In the genomic region with DNA sequence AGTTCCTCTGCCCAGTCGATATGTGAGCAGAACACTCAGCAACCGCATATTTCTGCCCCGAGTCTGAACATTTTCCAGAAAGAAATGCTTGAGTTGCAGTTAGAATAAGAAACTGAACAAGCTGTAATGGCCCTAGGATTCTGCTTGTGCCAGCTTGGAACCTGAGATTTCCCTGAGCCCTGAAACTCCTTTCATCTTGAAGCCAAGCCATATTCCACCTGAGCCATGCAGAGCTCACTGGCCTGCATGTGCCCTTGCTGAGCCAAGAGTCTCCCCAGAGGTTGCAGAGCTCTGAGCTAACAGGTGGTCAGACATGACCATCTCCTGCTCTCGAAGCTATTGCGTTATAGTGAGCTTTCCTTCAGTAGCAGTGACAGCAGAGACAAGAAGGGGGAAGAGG, we compare ENCODE assay signal across 25 mouse cellular contexts.
DNase-seq lines count a peak whose midpoint lies in the region; ATAC-seq and TF ChIP-seq lines count a peak whose summit lies in the region.
"Had no signal": no experiment of that assay in that cellular context is flagged by ENCODE, and none has a peak within 500 bp of the region (broad histone marks: within the 10 kb centered on the region; RNA-seq: fewer than 3 reads in every experiment).

No protein-coding gene starts in this region.

- ATAC-seq in midbrain, embryonic 11.5 days (ENCODE audit: low FRiP score) = no peak
- no peak for ATAC-seq in midbrain, postnatal 0 days (ENCODE audit: low FRiP score)
- ATAC-seq: activated CD4-positive, CD25-positive, alpha-beta regulatory T cell, adult 4 months; forebrain, embryonic 15.5 days; intestine, embryonic 16.5 days; midbrain, embryonic 15.5 days had no signal

- DNase-seq in cerebellum, postnatal 14 days = peak; percentile 29 to 42
- DNase-seq in cerebellum, adult 9-10 months = no peak
- peak; percentile 8 for DNase-seq in midbrain, embryonic 11.5 days (ENCODE audit: low spot score, missing footprints)
- DNase-seq in midbrain, postnatal 0 days (ENCODE audit: low spot score) = no peak
- DNase-seq in gastrocnemius, postnatal 25 days = peak; percentile 69
- no peak for DNase-seq in layer of hippocampus, adult 9-11 months
- DNase-seq: adrenal gland, adult 8-10 months; B cell, adult 2 months; heart, adult 2 months; heart, postnatal 4 days; kidney, adult 8-10 months; kidney, postnatal 10 days; lung, embryonic 14.5 days; lung, postnatal 14 days; right cerebral cortex, adult 18-20 months; thymus, postnatal 4 days had no signal

- no peaks in the 10 kb centered on the region for H3K9me3 ChIP-seq in midbrain, embryonic 11.5 days (ENCODE audit: control insufficient read depth, low read length)
- H3K9me3 ChIP-seq in midbrain, postnatal 0 days (ENCODE audit: low read length) = no peaks in the 10 kb centered on the region
- H3K9me3 ChIP-seq: forebrain, embryonic 10.5 days; forebrain, embryonic 15.5 days; heart, embryonic 12.5 days; hindbrain, embryonic 13.5 days; limb, embryonic 12.5 days; liver, embryonic 15.5 days; midbrain, embryonic 15.5 days had no signal

- 91% methylated on average over 5 of the region's 5 CpGs for WGBS in midbrain, embryonic 11.5 days
- WGBS in midbrain, postnatal 0 days = 86% methylated on average over 5 of the region's 5 CpGs

- no peak overlapping the region for H3K4me2 ChIP-seq in midbrain, embryonic 11.5 days
- H3K4me2 ChIP-seq in midbrain, postnatal 0 days (ENCODE audit: low read depth, low read length, poor library complexity, severe bottlenecking) = no peak overlapping the region
- H3K4me2 ChIP-seq: forebrain, embryonic 15.5 days; heart, embryonic 12.5 days; hindbrain, embryonic 13.5 days; limb, embryonic 12.5 days; liver, embryonic 15.5 days; lung, embryonic 14.5 days; midbrain, embryonic 15.5 days had no signal

- no peak for TF ChIP-seq CTCF in midbrain, postnatal 0 days (IDR thresholded peaks at IDR 0.05)

- H3K27me3 ChIP-seq in midbrain, embryonic 11.5 days (ENCODE audit: control insufficient read depth, insufficient read depth, low read length) = no peaks in the 10 kb centered on the region
- no peaks in the 10 kb centered on the region for H3K27me3 ChIP-seq in midbrain, postnatal 0 days (ENCODE audit: insufficient read depth, low read length)
- H3K27me3 ChIP-seq: forebrain, embryonic 15.5 days; heart, embryonic 12.5 days; hindbrain, embryonic 13.5 days; limb, embryonic 12.5 days; liver, embryonic 15.5 days; midbrain, embryonic 15.5 days had no signal

- H3K36me3 ChIP-seq in midbrain, embryonic 11.5 days (ENCODE audit: control insufficient read depth, insufficient read depth, low read length) = no peaks in the 10 kb centered on the region
- no peaks in the 10 kb centered on the region for H3K36me3 ChIP-seq in midbrain, postnatal 0 days (ENCODE audit: insufficient read depth, low read length)
- H3K36me3 ChIP-seq: forebrain, embryonic 10.5 days; forebrain, embryonic 15.5 days; heart, embryonic 12.5 days; hindbrain, embryonic 13.5 days; limb, embryonic 12.5 days; liver, embryonic 15.5 days; midbrain, embryonic 15.5 days had no signal

- H3K4me1 ChIP-seq in midbrain, embryonic 11.5 days (ENCODE audit: control insufficient read depth, insufficient read depth, low read length) = no peaks in the 10 kb centered on the region
- no peaks in the 10 kb centered on the region for H3K4me1 ChIP-seq in midbrain, postnatal 0 days (ENCODE audit: insufficient read depth, low read length)
- H3K4me1 ChIP-seq: forebrain, embryonic 10.5 days; forebrain, embryonic 15.5 days; hindbrain, embryonic 13.5 days; limb, embryonic 12.5 days; liver, embryonic 15.5 days; midbrain, embryonic 15.5 days had no signal

- no peak overlapping the region for H3K27ac ChIP-seq in midbrain, embryonic 11.5 days (ENCODE audit: low read depth, low read length)
- no peak overlapping the region for H3K27ac ChIP-seq in midbrain, postnatal 0 days (ENCODE audit: low read depth, low read length)
- H3K27ac ChIP-seq: forebrain, embryonic 10.5 days; forebrain, embryonic 15.5 days; heart, adult 2 months; hindbrain, embryonic 13.5 days; limb, embryonic 12.5 days; liver, embryonic 15.5 days; midbrain, embryonic 15.5 days had no signal

- no peak overlapping the region for H3K9ac ChIP-seq in midbrain, embryonic 11.5 days (ENCODE audit: low read length)
- no peak overlapping the region for H3K9ac ChIP-seq in midbrain, postnatal 0 days (replicated peaks; ENCODE audit: low read length, poor library complexity, severe bottlenecking)
- H3K9ac ChIP-seq: forebrain, embryonic 15.5 days; heart, embryonic 12.5 days; hindbrain, embryonic 13.5 days; limb, embryonic 12.5 days; liver, embryonic 15.5 days; lung, embryonic 14.5 days; midbrain, embryonic 15.5 days had no signal

- H3K4me3 ChIP-seq in midbrain, embryonic 11.5 days (ENCODE audit: low read depth, low read length) = no peak overlapping the region
- H3K4me3 ChIP-seq in midbrain, postnatal 0 days (ENCODE audit: low read depth, low read length) = no peak overlapping the region
- H3K4me3 ChIP-seq: forebrain, embryonic 10.5 days; forebrain, embryonic 15.5 days; heart, adult 2 months; heart, embryonic 12.5 days; hindbrain, embryonic 13.5 days; limb, embryonic 12.5 days; liver, embryonic 15.5 days; midbrain, embryonic 15.5 days had no signal

Comparison
In these comparisons a context has a peak if more than half of its experiments do, and no peak if none do; other contexts are left out.
1. DNase-seq: peak in cerebellum, postnatal 14 days (2 of 2), midbrain, embryonic 11.5 days (single experiment) and gastrocnemius, postnatal 25 days (single experiment); none in cerebellum, adult 9-10 months (single experiment), midbrain, postnatal 0 days (single experiment) and layer of hippocampus, adult 9-11 months (single experiment).